Mouse (Mus musculus) adrenal gland, adult 18-20 months (tissue): ENCODE data around the gene Adora3. TPM values are rescaled to one million over a fixed set of nuclear protein-coding genes. Genes with fewer than 3 reads are reported as not detected.
"Not testable (repeated sequence)": the region's sequence is repeated elsewhere in the genome, so short reads cannot be mapped to it uniquely, and the experiment has no call there.

Experiments
- DNase-seq, 2 experiments: peaks; one replicate each; pipeline ENCODE4 v3.0.0; 2021 to 2022; ENCODE audit warnings: low spot score in 2 of 2
- total RNA-seq, 2 experiments: library from RNA; stranded (reverse); gene quantifications; 1 replicate in 1 of 2; 2 replicates in 1 of 2; pipeline ENCODE4 v1.2.3; 2021

The Adora3 gene
- total RNA-seq, 2 experiments from 2014 or later, result 0.33 to 0.80 TPM

- peak; percentile 81 to 85 for DNase-seq
Observed at GRCm38 (mm10) chr3:105899394-105900147, 28.9 kb downstream of the Adora3 start.

GRCm38 (mm10) chr3:105900266-105900665 is 29.6 kb downstream of the Adora3 start:
- no peak for DNase-seq

- DNase-seq, result no peak
Observed at GRCm38 (mm10) chr3:105900716-105901115, 30.1 kb downstream of the Adora3 start.

GRCm38 (mm10) chr3:105901468-105901867 is 30.8 kb downstream of the Adora3 start:
- DNase-seq, result no peak

- DNase-seq, result no peak
Observed at GRCm38 (mm10) chr3:105904213-105904612, 33.6 kb downstream of the Adora3 start.

GRCm38 (mm10) chr3:105904721-105905120 is 34.1 kb downstream of the Adora3 start:
- no peak for DNase-seq

DNA sequence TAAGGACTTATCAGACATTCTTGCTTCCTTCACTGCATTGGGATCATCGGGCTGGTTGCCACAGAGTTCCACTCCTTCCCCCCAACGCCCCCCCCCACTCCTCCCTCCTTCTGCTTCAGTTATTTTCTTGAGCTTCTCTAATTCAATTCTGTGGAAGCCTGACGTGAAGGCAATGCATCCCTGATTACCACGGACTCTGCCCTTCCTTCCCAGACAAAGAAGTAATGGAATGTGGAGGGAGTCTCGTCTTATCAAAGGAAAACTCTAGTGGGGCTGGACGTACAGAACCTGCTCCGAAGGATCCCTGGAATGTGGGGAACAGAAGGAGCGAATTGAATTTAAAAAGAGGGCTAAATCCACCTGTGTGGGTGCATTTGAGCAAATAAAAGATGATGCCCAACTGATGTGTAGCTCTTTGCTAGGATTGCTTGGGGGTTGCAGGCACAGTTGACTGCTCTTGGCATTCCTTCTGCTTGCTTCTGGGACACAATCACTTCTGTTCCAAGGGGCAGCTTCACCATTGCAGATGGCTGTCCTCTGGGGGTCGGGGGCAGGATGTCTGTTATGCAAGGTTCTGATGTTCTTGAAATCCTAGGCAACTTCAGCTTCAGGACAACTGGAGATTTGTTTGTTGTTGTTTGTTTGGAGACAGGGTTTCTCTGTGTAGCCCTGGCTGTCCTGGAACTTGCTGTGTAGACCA is 37.4 kb downstream of the Adora3 start:
- no peak for DNase-seq

DNA sequence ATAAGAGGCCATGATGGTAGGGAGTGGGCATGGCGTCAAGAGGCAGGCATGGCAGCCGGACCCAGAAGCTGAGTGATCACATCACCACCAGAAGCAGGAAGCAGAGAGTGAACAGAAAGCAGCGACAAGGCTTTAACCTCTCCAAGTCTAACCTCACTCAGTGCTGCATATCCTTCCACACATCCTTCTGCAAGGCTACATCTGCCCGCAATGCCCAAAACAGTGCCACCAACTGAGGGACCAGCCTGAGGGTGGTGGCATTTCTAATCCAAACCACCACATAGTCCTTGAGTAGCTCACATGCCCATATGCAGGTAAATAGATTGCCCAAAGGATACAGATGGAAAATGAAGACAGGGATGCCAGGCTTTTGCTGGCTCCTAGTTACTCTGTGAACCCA is 38.3 kb downstream of the Adora3 start:
- no peak for DNase-seq

DNA sequence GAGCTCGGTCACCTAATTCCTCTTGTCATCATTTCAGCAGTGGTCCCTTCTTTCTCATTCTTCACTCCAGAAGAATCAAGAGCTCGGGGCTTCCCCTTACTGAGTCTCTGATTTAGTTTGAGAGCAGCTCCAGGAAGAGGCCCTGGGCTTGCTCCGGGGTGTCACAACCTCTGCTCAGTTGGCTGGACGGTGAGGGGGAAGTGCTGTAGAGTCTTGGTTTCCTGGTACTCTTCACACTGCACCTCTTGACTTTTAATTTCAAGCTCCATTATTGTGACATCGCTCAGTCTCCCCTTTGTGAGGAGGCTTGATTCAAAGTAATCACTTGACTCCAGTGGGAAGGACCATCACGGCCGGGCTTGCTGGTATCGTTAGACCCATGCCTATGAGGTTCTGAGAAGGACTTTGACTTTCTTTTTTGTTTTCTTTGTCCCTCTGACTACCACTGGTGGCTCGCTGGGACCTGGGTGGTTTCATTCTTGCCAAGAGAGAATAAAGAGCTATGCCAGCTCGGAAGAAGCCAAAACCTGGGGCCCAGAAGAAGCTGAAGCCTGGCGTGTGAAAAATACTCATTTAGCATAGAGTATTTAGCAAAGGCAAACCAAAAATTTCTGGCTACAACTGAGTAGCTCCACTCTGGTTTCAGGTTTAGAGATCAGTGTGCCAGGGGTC is 40.0 kb downstream of the Adora3 start:
- no peak for DNase-seq

DNA sequence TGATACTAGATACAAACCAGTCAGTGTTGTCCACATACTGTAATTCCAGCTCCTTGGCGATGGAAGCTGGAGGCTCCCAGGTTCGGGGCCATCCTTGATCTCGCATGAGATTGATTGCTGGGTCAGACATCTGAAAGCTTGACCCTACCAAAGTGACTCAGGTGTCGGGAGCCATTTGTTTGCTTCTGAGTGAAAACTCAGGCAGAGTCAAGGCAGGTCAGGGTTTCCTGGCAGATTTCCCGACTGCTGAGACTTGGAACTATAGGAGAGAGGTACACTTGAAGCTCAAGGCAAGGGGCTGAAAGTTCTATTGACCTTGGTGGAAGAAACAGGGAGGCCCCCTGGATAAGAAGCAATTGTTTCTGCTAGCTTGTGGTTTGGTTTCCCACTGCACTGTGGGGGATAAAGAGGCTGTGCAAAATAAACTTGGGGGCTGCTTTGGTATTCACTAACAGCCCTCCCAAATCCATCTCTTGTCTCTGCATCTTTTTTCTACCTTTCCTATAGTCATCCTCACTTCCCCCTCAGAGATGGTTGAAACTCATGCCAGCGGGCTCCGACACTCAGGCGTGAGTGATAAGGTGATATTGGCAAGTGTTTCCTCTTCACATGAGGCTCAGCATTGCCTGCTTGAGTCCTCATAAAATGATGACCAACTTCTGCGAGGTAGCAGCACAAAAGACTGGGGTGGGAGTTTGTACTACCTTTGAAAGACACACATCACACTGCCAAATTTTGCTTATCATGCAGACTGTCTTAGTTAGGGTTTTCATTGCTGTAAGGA is 41.6 kb downstream of the Adora3 start:
- DNase-seq, result no peak

DNA sequence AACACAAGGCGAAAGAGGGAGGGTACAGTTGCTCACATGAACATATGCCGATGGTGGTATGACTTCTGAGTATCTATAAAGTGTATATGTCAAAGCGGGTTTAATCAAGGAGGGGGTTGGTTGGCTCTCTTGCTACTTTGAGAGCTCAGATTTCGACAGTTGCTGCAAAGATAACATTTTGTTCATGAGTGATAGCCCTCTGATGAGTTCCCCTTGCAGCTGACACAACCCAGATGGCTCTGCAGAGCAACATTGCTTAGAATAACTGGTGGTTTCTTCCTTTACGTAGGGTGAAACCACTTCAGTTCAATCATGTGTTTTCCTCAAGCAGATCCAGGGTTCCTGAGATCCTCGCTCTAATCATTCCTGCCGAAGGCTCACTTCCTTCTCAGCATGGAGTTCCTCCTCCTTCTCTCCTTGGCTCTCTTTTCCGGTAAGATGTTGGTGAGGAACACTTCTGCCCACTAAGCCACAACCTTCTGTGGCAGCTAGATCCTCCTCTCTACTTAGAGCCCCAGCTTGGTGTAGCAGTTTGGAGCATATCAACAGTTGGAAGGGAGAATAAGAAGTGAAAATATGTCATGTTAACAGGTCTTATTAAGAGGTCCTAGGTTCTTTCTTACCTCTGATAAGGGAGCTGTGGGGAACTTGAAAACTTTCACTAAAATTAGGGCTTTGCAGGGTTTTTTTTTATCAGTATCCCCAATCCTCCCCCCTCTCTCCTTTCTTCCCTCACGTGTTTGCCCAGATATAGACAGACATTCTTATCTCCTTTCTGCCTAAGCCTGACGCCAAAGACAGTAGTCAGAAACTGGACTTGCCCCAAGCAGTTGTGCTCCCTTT is 43.4 kb downstream of the Adora3 start:
- DNase-seq, result no peak

DNA sequence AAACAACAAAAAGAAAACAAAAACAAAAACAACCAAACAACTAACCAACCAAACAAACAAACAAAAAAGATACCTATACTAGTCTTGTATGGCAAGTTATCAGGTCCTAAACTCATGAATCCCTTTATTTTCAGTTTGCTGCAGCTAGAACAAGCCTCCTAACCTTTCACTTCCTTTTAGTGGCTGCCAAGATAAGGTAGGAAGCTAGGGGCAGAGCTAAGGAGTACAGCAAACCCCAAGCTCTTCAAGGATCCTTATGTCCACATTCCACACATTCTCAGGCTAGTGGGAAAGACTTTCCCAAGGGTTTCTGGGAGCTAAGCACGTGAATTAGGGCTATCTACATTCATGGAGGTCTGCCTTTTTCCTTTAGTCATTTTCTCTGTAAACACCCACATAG is 44.6 kb downstream of the Adora3 start:
- no peak for DNase-seq

DNA sequence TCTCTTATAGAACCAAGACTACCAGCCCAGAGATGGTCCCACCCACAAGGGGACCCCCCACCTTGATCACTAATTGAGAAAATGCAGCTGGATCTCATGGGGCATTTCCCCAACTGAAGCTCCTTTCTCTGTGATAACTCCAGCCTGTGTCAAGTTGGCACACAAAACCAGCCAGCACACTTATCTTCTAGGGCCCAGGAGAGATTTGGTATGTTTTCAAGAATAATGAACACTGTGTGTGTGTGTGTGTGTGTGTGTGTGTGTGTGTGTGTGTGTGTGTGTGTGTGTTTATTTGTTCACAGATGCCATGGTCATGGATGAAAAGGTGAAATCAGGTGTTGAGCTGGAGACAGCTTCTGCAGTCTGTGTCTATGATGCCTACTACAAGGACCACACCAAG is 45.8 kb downstream of the Adora3 start:
- DNase-seq, result not testable (repeated sequence)

GRCm38 (mm10) chr3:105917656-105918354 is 47.1 kb downstream of the Adora3 start:
- no peak for DNase-seq

DNA sequence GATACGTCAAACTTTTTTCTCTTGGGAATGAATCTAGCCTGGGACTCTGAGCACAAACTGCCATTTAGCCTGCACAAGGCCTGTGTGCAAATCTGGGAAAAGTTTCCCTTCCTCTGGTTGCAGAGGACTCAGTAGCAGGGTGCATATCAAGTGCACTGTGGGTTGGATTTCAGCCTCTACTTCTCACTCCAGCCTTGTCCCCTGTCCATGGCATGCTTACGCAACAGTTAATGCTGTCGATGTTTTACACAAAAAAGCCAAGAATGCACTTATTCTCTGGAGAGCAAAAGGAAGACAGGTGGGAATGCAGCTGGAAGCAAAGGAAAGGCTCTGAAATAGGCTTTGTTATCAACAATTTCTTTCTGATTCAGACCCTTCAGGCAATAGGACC is 47.7 kb downstream of the Adora3 start:
- DNase-seq, result no peak

- not testable (repeated sequence) for DNase-seq
Observed at GRCm38 (mm10) chr3:105920743-105921142, 50.1 kb downstream of the Adora3 start.

DNA sequence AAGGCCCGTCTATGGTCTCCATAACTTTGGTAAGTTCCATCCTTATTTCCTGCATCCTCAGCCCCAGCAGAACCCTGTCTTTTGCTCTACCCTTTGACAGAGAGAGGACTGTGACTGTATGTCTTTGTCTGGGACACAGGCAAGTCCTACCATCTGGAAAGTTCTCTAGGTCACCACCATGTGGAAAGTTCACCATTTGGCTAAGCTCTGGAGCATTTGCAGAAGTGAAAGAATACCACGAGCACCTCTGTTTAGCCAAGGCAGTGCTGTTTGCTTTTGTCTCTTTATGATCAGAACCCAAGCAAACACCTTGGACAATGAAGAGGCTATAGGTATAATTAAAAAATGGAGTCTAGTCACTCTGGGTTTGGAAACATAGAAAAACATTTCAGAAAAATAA is 51.3 kb downstream of the Adora3 start:
- DNase-seq, result no peak

- no peak for DNase-seq
Observed at GRCm38 (mm10) chr3:105924616-105925015, 54.0 kb downstream of the Adora3 start.

DNA sequence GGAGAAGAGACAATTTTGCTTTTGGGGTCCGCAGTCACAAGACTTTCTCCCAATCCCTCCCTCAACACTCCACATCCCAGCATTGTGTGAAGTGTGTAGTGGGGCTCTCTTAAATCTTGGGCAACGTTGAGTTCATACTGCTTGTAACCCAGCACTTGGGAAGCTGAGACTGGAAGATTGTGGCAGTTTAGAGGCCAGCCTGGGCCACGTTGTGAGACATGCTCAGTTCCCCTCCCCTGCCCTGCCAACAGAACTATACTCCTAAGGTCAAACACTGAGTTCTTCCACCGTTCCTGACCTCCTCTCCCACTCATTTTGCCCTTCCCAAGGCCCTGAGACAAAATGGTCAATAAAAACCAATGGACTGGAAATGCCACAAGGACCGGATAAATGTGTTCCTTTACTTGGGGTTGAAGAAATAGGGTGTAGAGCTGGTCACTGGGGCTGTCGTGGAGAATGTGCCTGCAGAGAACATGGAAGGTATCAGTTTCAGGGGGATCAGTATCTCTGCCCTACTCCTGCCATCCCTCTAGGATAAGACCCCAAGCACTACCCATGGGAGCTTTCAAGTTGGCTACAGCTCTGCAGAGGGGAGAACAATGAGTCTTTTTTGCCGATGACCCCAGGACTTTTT is 57.0 kb downstream of the Adora3 start:
- DNase-seq, result no peak
